Mouse (Mus musculus): ENCODE results near the gene Klhl29. TPM values are rescaled to one million over a fixed set of nuclear protein-coding genes. Genes with fewer than 3 reads are reported as not detected.

The Klhl29 gene
- polyA plus RNA-seq, 1 experiment from 2014 or later: 4.0 TPM

DNA sequence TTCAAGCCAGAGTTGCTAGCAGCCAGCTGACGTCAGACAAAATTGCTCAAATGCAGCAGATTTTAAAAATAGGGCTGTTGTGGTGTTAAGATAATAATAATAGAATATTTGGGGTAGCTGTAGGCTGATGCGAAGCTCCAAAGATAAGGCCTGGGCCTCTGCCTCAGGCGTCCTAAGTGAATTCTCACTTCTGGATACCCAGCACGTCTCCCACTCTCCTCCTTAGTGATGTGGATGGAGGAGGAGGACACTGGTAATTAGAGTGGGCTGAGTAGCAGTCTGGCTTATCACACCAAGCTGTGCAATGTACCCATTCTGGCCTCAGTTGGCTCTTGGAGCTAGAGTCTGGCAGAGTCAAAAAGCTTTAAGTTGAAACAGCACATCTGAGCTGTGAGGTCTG is 118.3 kb downstream of the Klhl29 start:
- no peak overlapping the region for H3K4me2 ChIP-seq (ENCODE audit: low read length)
- H3K27me3 ChIP-seq (ENCODE audit: control insufficient read depth, insufficient read depth, low read depth, low read length): no peaks in the 10 kb centered on the region
- H3K9me3 ChIP-seq (replicated peaks; ENCODE audit: control insufficient read depth, low read length, poor library complexity, severe bottlenecking): no peaks in the 10 kb centered on the region
- no peaks in the 10 kb centered on the region for H3K36me3 ChIP-seq (ENCODE audit: control insufficient read depth, insufficient read depth, low read length)
- no peak overlapping the region for H3K4me3 ChIP-seq (ENCODE audit: low read depth, low read length)
- H3K27ac ChIP-seq (ENCODE audit: low read length): no peak overlapping the region
- no peak overlapping the region for H3K9ac ChIP-seq (ENCODE audit: low read depth, low read length)
- ATAC-seq: no peak
- H3K4me1 ChIP-seq (ENCODE audit: control insufficient read depth, insufficient read depth, low read length): peaks cover 24% of the 10 kb centered on the region
- WGBS: 67% methylated on average over 4 of the region's 4 CpGs

DNA sequence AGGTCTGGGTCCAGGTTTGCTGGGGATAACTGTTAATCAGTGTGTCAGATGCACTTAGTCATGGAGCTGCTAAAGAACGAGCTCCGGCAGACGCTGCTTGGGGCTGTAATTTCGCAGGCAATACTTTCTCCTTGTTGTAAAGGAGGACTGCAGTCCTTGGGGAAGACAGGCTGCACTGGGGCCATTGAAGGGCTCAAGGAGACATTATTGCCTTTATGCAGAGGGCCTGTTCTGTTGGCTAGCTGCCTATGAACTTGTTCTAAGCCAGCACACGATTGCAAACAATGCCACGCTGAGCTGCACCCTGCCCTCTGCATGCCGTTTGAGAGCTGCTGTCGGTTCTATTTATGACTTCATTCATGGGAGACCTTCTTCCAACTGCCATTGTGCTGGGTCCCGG is 120.4 kb downstream of the Klhl29 start:
- Histone ChIP-seq H3K4me3 (ENCODE audit: low read depth, low read length) (no peak overlapping the region), H3K4me1 (ENCODE audit: control insufficient read depth, insufficient read depth, low read length) (peaks cover 24% of the 10 kb centered on the region), H3K4me2 (ENCODE audit: low read length) (no peak overlapping the region), H3K9me3 (replicated peaks; ENCODE audit: control insufficient read depth, low read length, poor library complexity, severe bottlenecking) (no peaks in the 10 kb centered on the region), H3K36me3 (ENCODE audit: control insufficient read depth, insufficient read depth, low read length) (no peaks in the 10 kb centered on the region), H3K27ac (ENCODE audit: low read length) (no peak overlapping the region), H3K27me3 (ENCODE audit: control insufficient read depth, insufficient read depth, low read depth, low read length) (no peaks in the 10 kb centered on the region), H3K9ac (ENCODE audit: low read depth, low read length) (no peak overlapping the region)
- WGBS: 22% methylated on average over 9 of the region's 9 CpGs
- no peak for ATAC-seq

DNA sequence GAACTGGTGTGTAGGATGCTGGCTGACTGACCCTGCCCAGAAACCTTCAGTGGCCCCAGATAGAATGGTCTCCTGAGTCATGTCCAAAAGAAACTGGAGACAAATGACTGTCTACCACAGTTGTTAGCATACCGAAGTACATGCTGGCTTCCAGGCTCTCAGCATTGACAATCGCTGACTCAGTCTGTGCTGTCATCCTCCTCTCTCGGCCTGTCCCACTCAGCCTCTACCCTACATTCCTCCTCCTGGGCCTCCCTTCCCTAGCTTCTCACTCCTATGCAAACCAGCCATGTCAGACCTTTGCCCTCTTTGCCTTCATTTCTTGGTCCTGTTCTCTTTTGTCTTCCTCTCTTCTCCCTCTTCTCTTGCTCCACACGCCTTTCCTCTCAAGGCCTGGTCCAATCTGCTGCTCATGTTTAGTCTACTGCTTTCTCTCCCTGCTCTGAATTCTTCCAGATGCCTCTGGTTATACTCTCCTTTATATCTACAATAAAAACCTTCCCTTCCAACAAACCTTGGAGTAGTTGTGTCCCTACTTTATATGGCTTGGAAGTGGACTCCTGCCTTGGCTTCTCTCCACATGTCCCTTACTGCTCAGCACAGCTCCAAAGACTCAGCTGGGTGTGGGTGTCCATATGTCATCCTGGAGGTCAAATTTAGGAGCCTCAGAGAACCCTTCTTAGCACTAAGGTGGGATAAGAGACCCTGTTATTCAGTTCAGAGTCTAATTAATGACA is 121.1 kb downstream of the Klhl29 start:
- 91% methylated on average over 4 of the region's 4 CpGs for WGBS
- no peak overlapping the region for H3K9ac ChIP-seq (ENCODE audit: low read depth, low read length)

DNA sequence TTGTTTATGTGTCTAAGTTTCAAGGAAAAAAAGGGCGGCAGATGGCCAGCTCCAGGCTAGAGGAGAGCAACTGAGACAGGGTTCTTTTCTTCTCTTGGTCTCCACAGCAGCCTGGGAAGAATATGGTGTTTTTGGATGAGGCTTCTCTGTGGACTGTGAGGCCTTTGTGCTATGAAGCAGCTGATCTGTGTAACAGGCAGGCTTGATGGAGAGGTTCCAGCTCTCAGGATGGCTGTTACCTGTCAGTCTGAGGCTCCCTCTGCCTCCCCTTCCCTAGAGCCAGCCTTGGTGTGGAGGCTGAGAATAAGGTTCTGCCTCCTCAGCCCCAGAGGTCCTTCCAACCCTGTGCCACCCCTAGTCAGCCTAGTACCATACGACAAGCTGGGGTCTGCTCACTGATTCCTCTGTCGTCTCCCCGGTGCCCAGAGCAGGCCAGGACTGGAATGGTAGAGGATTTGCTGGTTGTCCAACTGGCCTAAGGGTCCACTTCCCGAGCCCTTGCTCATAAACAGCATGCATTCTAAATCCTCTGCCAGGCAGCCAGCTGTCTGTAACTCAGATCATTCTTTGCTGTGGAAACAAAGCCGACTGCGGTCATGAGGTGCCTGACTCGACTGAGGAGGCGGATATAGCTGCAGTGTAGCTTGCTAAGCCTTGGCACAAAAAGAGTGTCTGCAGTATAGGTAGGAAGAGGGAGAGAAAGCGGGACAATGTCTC is 122.0 kb downstream of the Klhl29 start:
- 42% methylated on average over 10 of the region's 10 CpGs for WGBS
- no peak overlapping the region for H3K9ac ChIP-seq (ENCODE audit: low read depth, low read length)
- H3K27ac ChIP-seq (ENCODE audit: low read length): peak overlapping the region; percentile 62
- no peaks in the 10 kb centered on the region for H3K9me3 ChIP-seq (replicated peaks; ENCODE audit: control insufficient read depth, low read length, poor library complexity, severe bottlenecking)
- H3K4me3 ChIP-seq (ENCODE audit: low read depth, low read length): no peak overlapping the region
- peaks cover 24% of the 10 kb centered on the region for H3K4me1 ChIP-seq (ENCODE audit: control insufficient read depth, insufficient read depth, low read length)
- no peak overlapping the region for H3K4me2 ChIP-seq (ENCODE audit: low read length)
- ATAC-seq: peak; percentile 49; the same call in 1 of the 2 replicates
- no peaks in the 10 kb centered on the region for H3K36me3 ChIP-seq (ENCODE audit: control insufficient read depth, insufficient read depth, low read length)
- H3K27me3 ChIP-seq (ENCODE audit: control insufficient read depth, insufficient read depth, low read depth, low read length): no peaks in the 10 kb centered on the region

More for the DNA sequence above, 121.1 kb downstream of the Klhl29 start:
- Histone ChIP-seq H3K36me3 (ENCODE audit: control insufficient read depth, insufficient read depth, low read length) (no peaks in the 10 kb centered on the region), H3K27ac (ENCODE audit: low read length) (no peak overlapping the region), H3K27me3 (ENCODE audit: control insufficient read depth, insufficient read depth, low read depth, low read length) (no peaks in the 10 kb centered on the region), H3K4me3 (ENCODE audit: low read depth, low read length) (no peak overlapping the region), H3K4me2 (ENCODE audit: low read length) (no peak overlapping the region), H3K9me3 (replicated peaks; ENCODE audit: control insufficient read depth, low read length, poor library complexity, severe bottlenecking) (no peaks in the 10 kb centered on the region), H3K4me1 (ENCODE audit: control insufficient read depth, insufficient read depth, low read length) (peaks cover 24% of the 10 kb centered on the region)
- no peak for ATAC-seq

DNA sequence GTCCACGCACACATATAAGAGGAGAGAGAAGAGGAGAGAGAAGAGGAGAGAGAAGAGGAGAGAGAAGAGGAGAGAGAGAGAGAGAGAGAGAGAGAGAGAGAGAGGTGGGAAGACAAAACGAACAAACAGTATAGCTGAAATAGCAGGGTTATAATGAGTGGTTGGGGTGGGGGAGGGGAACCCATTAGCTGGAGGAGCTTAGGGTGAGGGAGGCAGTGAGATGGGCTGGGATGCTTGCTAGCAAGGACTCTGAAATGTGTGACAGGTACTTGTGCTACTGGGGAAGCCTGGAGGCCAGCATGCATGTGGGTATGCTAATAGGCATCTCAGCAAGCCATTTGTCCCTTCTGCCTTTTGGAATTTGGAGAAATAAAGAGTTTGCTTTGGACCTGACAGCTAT is 122.9 kb downstream of the Klhl29 start:
- Histone ChIP-seq H3K4me3 (ENCODE audit: low read depth, low read length) (no peak overlapping the region), H3K4me1 (ENCODE audit: control insufficient read depth, insufficient read depth, low read length) (peaks cover 24% of the 10 kb centered on the region)

DNA sequence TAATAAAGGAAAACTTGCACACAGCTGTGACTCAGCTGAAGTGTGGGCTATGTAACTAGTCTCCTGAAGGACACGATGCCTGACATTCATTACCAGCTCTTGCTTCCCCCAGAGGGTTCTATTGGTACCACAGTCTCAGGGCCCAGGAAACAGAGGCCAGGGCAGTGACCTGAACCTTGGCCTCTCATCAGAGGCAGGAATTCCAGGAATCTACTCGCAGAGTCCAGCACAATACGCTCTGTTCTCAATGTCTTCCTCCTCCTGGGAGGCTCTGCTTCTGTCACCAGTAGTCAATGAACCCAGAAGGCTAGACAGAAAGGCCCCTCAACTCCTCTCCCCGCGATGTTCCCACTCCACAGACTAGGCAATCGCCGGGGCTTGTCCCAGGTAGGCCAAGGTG is 125.4 kb downstream of the Klhl29 start:
- WGBS: 43% methylated on average over 7 of the region's 7 CpGs
- Histone ChIP-seq H3K27ac (ENCODE audit: low read length) (no peak overlapping the region), H3K4me1 (ENCODE audit: control insufficient read depth, insufficient read depth, low read length) (peaks cover 27% of the 10 kb centered on the region), H3K36me3 (ENCODE audit: control insufficient read depth, insufficient read depth, low read length) (no peaks in the 10 kb centered on the region), H3K27me3 (ENCODE audit: control insufficient read depth, insufficient read depth, low read depth, low read length) (no peaks in the 10 kb centered on the region), H3K9me3 (replicated peaks; ENCODE audit: control insufficient read depth, low read length, poor library complexity, severe bottlenecking) (no peaks in the 10 kb centered on the region), H3K4me3 (ENCODE audit: low read depth, low read length) (no peak overlapping the region), H3K4me2 (ENCODE audit: low read length) (no peak overlapping the region), H3K9ac (ENCODE audit: low read depth, low read length) (no peak overlapping the region)
- no peak for ATAC-seq

More for the DNA sequence above, 122.9 kb downstream of the Klhl29 start:
- no peak overlapping the region for H3K4me2 ChIP-seq (ENCODE audit: low read length)
- H3K27ac ChIP-seq (ENCODE audit: low read length): no peak overlapping the region
- H3K36me3 ChIP-seq (ENCODE audit: control insufficient read depth, insufficient read depth, low read length): no peaks in the 10 kb centered on the region
- no peaks in the 10 kb centered on the region for H3K9me3 ChIP-seq (replicated peaks; ENCODE audit: control insufficient read depth, low read length, poor library complexity, severe bottlenecking)
- no peaks in the 10 kb centered on the region for H3K27me3 ChIP-seq (ENCODE audit: control insufficient read depth, insufficient read depth, low read depth, low read length)
- H3K9ac ChIP-seq (ENCODE audit: low read depth, low read length): no peak overlapping the region
- no peak for ATAC-seq
- WGBS: 54% methylated on average over 2 of the region's 2 CpGs

DNA sequence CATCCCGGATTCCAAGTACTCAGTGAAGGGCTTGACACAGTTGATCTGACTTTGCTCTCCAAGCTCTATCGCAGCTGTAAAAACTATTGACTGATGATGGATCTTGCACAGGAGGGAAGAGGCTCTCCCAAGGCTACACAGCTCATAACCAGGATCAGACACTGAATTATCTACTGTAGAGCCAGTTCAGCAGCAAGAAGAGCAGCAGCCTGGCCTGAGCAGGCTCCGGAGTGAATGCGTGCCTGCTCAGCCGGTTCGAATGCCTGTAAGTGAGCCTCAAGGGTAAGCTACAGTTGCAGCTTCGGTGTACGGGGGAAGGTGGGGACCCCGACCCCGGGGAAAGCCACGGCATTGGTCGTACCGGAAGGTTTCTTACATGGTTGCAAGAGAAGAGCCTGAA is 126.4 kb downstream of the Klhl29 start:
- Histone ChIP-seq H3K4me3 (ENCODE audit: low read depth, low read length) (no peak overlapping the region), H3K27me3 (ENCODE audit: control insufficient read depth, insufficient read depth, low read depth, low read length) (no peaks in the 10 kb centered on the region), H3K36me3 (ENCODE audit: control insufficient read depth, insufficient read depth, low read length) (no peaks in the 10 kb centered on the region), H3K9me3 (replicated peaks; ENCODE audit: control insufficient read depth, low read length, poor library complexity, severe bottlenecking) (no peaks in the 10 kb centered on the region), H3K9ac (ENCODE audit: low read depth, low read length) (no peak overlapping the region), H3K27ac (ENCODE audit: low read length) (no peak overlapping the region), H3K4me1 (ENCODE audit: control insufficient read depth, insufficient read depth, low read length) (peaks cover 26% of the 10 kb centered on the region), H3K4me2 (ENCODE audit: low read length) (no peak overlapping the region)
- ATAC-seq: no peak
- 95% methylated on average over 13 of the region's 13 CpGs for WGBS

DNA sequence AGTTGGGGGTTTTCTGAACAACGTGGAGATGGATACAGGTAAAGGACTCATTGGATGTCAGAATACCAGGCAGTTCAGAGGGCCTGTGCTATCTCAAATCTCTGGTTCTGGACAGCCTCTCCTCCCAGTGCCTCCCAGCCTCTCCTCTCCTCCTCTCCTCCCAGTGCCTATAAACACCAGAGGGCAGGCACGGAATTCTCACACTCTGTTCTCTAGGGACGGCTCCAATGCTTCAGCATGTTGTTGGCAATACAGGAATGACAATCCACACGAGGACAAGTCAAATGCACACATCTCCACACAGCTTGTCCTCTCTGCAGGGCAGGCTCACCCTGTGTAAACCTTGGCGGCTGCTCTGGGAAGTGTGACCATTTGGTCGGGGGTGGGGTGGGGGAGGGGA is 128.0 kb downstream of the Klhl29 start:
- no peaks in the 10 kb centered on the region for H3K27me3 ChIP-seq (ENCODE audit: control insufficient read depth, insufficient read depth, low read depth, low read length)
- H3K4me3 ChIP-seq (ENCODE audit: low read depth, low read length): no peak overlapping the region
- no peak overlapping the region for H3K27ac ChIP-seq (ENCODE audit: low read length)
- ATAC-seq: no peak
- no peak overlapping the region for H3K4me2 ChIP-seq (ENCODE audit: low read length)
- WGBS: 49% methylated on average over 6 of the region's 6 CpGs
- peaks cover 12% of the 10 kb centered on the region for H3K4me1 ChIP-seq (ENCODE audit: control insufficient read depth, insufficient read depth, low read length)
- H3K9me3 ChIP-seq (replicated peaks; ENCODE audit: control insufficient read depth, low read length, poor library complexity, severe bottlenecking): no peaks in the 10 kb centered on the region
- H3K9ac ChIP-seq (ENCODE audit: low read depth, low read length): no peak overlapping the region
- no peaks in the 10 kb centered on the region for H3K36me3 ChIP-seq (ENCODE audit: control insufficient read depth, insufficient read depth, low read length)

DNA sequence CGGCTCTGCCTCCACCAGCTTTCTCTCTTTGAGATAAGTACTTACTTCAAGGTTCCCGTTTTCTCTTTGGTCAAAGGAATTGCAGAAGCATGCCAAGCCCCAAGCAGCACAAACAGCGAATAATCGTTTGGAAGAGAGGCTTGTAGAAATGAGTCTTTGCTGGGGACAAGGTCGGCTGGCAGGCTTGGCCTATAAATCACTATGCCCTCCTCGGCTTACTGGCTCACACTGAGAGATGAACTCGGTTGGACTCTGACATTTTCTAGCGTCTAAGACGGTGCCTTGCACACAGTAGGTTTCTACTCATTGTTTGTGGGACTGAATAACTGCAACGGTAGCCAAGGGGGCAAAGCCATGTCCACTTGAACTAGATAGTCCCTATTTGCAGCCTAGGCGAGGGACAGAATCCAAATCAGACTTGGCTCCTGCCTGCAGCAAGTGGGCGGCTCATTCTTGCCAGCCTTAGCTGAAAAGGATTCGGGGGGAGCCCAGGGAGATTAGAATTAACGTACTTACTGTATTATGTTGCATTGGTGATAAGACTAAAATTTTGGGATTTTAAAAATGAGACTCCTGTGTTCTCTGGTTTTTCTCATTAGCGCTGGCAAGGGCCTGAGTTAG is 128.7 kb downstream of the Klhl29 start:
- WGBS: 67% methylated on average over 15 of the region's 15 CpGs
- peaks cover 12% of the 10 kb centered on the region for H3K4me1 ChIP-seq (ENCODE audit: control insufficient read depth, insufficient read depth, low read length)
- no peak overlapping the region for H3K4me3 ChIP-seq (ENCODE audit: low read depth, low read length)
- H3K27me3 ChIP-seq (ENCODE audit: control insufficient read depth, insufficient read depth, low read depth, low read length): no peaks in the 10 kb centered on the region
- no peaks in the 10 kb centered on the region for H3K36me3 ChIP-seq (ENCODE audit: control insufficient read depth, insufficient read depth, low read length)
- no peaks in the 10 kb centered on the region for H3K9me3 ChIP-seq (replicated peaks; ENCODE audit: control insufficient read depth, low read length, poor library complexity, severe bottlenecking)
- no peak for ATAC-seq
- H3K4me2 ChIP-seq (ENCODE audit: low read length): no peak overlapping the region
- no peak overlapping the region for H3K9ac ChIP-seq (ENCODE audit: low read depth, low read length)
- H3K27ac ChIP-seq (ENCODE audit: low read length): peak overlapping the region; percentile 56
